Mouse (Mus musculus) liver, embryonic 14.5 days (tissue): ENCODE measurements around the gene Sidt2.

ENCODE experiments used
- CTCF ChIP-seq: IDR thresholded peaks from 2 replicates; pipeline ENCODE4 v1.5.1; 2016; ENCODE audit warnings: antibody characterized with exemption, low read depth, control low read depth
- EP300 ChIP-seq: IDR thresholded peaks from 2 replicates; pipeline ENCODE4 v1.6.1; 2016; ENCODE audit warnings: antibody characterized with exemption, low read depth

DNA sequence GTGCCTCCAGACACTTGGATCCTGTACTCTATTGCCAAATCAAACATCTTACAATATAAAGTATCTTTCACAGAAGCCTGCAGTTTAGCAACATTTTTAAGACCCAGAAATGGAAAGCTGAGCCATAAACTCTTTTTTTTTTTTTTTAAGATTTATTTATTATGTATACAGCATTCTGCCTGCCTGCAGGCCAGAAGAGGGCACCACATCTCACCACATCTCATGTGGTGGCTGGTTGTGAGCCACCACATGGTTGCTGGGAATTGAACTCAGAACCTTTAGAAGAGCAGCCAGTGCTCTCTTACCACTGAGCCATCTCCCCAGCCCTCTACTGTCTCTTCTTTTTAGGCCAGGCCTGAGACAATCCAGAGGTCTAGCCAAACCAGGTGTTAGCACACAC, 26.3 kb upstream of the Sidt2 start:
- TF ChIP-seq CTCF = peak; percentile 45
- no peak for TF ChIP-seq EP300
